Mouse (Mus musculus) cerebellum, adult 2 months (tissue): Measurements from ENCODE around the gene Bex1.
"Not testable (repeated sequence)": the region's sequence is repeated elsewhere in the genome, so short reads cannot be mapped to it uniquely, and the experiment has no call there.

Experiments
- CTCF ChIP-seq: fragments of 200-500 bp; IDR thresholded peaks from 2 replicates; pipeline ENCODE4 v1.5.1; 2011; ENCODE audit warnings: low read depth, mild to moderate bottlenecking, control low read depth, low read length, moderate library complexity, borderline replicate concordance; ENCODE audit not compliant: insufficient read depth
- POLR2A ChIP-seq: fragments of 200-500 bp; IDR thresholded peaks from 2 replicates; pipeline ENCODE4 v1.6.1; 2011; ENCODE audit warnings: low read length, control low read depth, borderline replicate concordance; ENCODE audit not compliant: insufficient read depth

DNA sequence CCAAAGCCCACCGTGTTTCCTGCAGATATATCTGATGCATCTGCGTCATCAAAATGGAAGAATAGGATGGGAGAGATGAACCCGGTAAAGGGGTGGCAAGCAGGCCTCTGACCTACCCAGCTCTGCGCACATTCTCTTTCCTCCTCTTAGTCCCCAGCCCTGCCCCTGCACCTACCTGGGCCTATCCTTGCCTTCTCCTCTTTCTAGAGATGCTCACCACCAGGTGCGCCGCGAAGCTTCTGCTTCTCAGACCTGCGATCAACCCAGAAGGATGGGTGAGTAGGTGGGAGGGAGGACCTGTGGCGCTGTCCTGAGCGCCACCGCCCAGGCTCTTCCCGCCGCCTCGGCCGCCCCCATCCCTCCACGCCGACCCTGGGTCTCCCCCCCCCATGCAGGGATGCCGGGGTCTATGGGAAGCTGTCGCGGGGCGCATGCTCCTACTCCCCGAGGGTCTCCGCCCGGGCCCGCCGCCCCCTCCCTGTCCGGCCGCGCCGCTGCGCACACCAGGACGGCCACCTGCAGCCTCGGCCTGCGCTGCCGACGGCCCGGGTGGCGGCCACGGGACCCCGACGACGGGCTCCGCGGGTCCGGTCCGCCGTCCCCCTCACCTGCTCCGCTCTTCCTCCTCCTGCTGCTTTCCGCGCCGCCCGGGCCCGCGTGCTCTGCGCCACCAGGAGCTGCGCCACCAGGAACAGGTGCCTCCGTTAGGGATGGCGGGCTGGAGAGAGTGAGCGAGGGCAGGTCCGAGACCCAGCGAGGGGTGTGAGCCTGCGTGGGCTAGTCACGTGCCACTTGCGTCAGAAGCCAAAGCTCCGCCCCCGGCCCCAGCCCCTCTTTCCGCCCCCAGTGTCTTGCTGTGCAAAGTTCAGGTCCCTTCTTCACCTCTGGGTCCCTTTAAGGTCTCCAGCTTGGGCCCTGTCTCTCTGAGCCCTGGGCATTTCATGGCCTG is at the start of gene Bex1, which contains the start of gene Tceal7:
- not testable (repeated sequence) for TF ChIP-seq CTCF, POLR2A
